Mouse (Mus musculus) megakaryocyte, embryonic 14.5 days (primary cell): Measurements from ENCODE around the gene Ffar1.

Source experiments
- FLI1 ChIP-seq: IDR thresholded peaks from 2 replicates; pipeline ENCODE4 v1.6.1; 2012; ENCODE audit warnings: low read length, inconsistent platforms, mixed read lengths
- GATA1 ChIP-seq: IDR thresholded peaks from 3 replicates; pipeline ENCODE4 v1.6.1; 2012; ENCODE audit warnings: mixed read lengths, low read length, inconsistent platforms, borderline replicate concordance

- TF ChIP-seq FLI1 (no peak), GATA1 (no peak)
Observed at GRCm38 (mm10) chr7:30863386-30863785, 2.0 kb upstream of the Ffar1 start.
